Mouse (Mus musculus) intestine, embryonic 14.5 days (tissue): ENCODE results near the gene Izumo3. TPM values are rescaled to one million over a fixed set of nuclear protein-coding genes. Genes with fewer than 3 reads are reported as not detected.
"Not testable (repeated sequence)": the region's sequence is repeated elsewhere in the genome, so short reads cannot be mapped to it uniquely, and the experiment has no call there.

Experiments used
- ATAC-seq: fragments of 200-750 bp; cut with Nextera tagmentation; replicated peaks from 2 replicates; pipeline ENCODE4 v1.8.0; 2017; ENCODE audit warnings: low read depth, moderate number of reproducible peaks, moderate TSS enrichment, moderate library complexity; ENCODE audit not compliant: low FRiP score, low TSS enrichment
- DNase-seq: peaks from one replicate; pipeline ENCODE4 v3.0.0-alpha.2; 2018; ENCODE audit warnings: low spot score
- H3K27ac ChIP-seq: fragments of 300-500 bp; sonication (generic); 2 replicates; pipeline ENCODE4 v1.5.1; 2014; ENCODE audit warnings: low read depth, mild to moderate bottlenecking, control low read depth
- H3K27me3 ChIP-seq: fragments of 300-500 bp; sonication (generic); replicated peaks from 2 replicates; pipeline ENCODE4 v1.6.1; 2014; ENCODE audit warnings: low read length, control low read depth; ENCODE audit not compliant: control insufficient read depth, insufficient read depth
- H3K36me3 ChIP-seq: fragments of 300-500 bp; sonication (generic); 2 replicates; pipeline ENCODE4 v1.6.1; 2014; ENCODE audit warnings: low read length, control low read depth; ENCODE audit not compliant: control insufficient read depth, insufficient read depth
- H3K4me1 ChIP-seq: fragments of 300-500 bp; sonication (generic); replicated peaks from 2 replicates; pipeline ENCODE4 v1.6.1; 2014; ENCODE audit warnings: low read length, control low read depth, mixed read lengths; ENCODE audit not compliant: control insufficient read depth, insufficient read depth
- H3K4me2 ChIP-seq: fragments of 300-500 bp; sonication (generic); 2 replicates; pipeline ENCODE4 v1.6.1; 2014; ENCODE audit warnings: low read length
- H3K4me3 ChIP-seq: fragments of 300-500 bp; sonication (generic); 2 replicates; pipeline ENCODE4 v1.5.1; 2014; ENCODE audit warnings: low read depth, low read length, control low read depth, mixed read lengths
- H3K9ac ChIP-seq: fragments of 300-500 bp; sonication (generic); 2 replicates; pipeline ENCODE4 v1.6.1; 2014; ENCODE audit warnings: mild to moderate bottlenecking, low read length
- H3K9me3 ChIP-seq: fragments of 300-500 bp; sonication (generic); 2 replicates; pipeline ENCODE4 v1.6.1; 2016; ENCODE audit warnings: low read length, control low read depth; ENCODE audit not compliant: control insufficient read depth
- WGBS: fragments of 180-500 bp; shearing (Covaris S2); extraction: QIAGEN DNeasy Blood & Tissue Kit; methylation state at CpG from one replicate; pipeline ENCODE4 v1.1.7; 2014; 5-methylcytosine and 5-hydroxymethylcytosine counted together
- polyA plus RNA-seq: library from polyadenylated mRNA; unstranded; fragments of >200 nt; fragmentation: Nextera tagmentation; extraction: Ambion mirVana; gene quantifications from 2 replicates; pipeline ENCODE4 v1.2.1, GENCODE M21; 2014

Izumo3 gene
- not detected in 2 replicates for polyA plus RNA-seq

DNA sequence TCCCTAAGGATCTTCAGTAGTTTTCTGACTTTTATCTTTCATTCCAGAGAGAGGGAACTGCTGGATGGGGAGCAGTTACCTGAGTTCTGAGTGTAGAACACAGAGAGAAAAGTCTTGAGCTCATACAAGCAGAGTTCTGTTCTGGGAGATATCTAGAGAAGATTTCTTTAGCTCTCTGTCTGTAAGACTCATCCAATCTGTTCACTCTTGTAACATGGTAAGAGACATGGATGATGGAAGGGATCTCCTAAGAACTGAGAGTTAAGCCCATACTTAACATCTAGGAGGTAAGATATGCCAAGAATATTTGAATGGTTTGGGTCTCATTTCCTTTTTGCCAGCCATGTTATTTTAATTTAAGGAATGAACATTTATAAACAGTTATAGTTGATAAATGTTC is at the start of gene Izumo3:
Gene Izumo3, minus strand, starts transcription at position 101 of the 400 bp plus-strand sequence.
- H3K36me3 ChIP-seq: no peaks in the 10 kb centered on the region
- no peak within 1 kb of the TSS for H3K4me3 ChIP-seq
- H3K9ac ChIP-seq: no peak within 1 kb of the TSS
- H3K4me1 ChIP-seq: no peaks in the 10 kb centered on the region
- ATAC-seq (no peak), DNase-seq (no peak)
- no peak within 1 kb of the TSS for H3K27ac ChIP-seq
- H3K27me3 ChIP-seq: no peaks in the 10 kb centered on the region
- no peaks in the 10 kb centered on the region for H3K9me3 ChIP-seq
- no peak within 1 kb of the TSS for H3K4me2 ChIP-seq

- H3K27me3 ChIP-seq, DNase-seq, H3K27ac ChIP-seq, ATAC-seq, H3K36me3 ChIP-seq, H3K9me3 ChIP-seq, H3K4me2 ChIP-seq, H3K4me3 ChIP-seq, H3K4me1 ChIP-seq, H3K9ac ChIP-seq: not testable (repeated sequence)
- whole genome bisulfite sequencing: 70% methylated on average over 1 of the region's 1 CpGs
Observed at GRCm38 (mm10) chr4:92191649-92192048, 44.6 kb upstream of the Izumo3 start, which contains the start of gene Gm12666. Gene Gm12666 (minus strand): TSS chr4:92191749.

DNA sequence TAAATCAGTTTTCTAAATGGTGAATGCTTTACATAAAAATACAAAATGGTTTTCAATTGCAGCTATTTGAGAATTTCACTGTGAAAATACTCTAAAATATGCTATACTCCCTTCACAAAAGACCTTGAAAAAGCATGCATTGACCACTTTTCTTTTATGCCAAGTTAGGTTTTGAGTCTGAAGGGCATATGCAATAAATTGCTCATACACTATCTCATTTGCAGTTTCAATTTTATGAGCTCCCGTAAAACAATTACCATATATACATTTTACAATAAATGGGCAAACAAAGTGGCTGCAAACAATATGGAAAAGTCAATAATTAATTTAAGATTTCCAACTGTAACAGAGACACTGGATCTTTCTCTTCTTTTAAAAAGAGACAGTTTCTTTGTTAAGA is 5.6 kb upstream of the Izumo3 start:
- H3K9me3 ChIP-seq: no peaks in the 10 kb centered on the region
- DNase-seq: no peak
- H3K27ac ChIP-seq: no peak overlapping the region
- no peaks in the 10 kb centered on the region for H3K4me1 ChIP-seq
- no peak overlapping the region for H3K9ac ChIP-seq
- H3K36me3 ChIP-seq: no peaks in the 10 kb centered on the region
- 81% methylated on average over 1 of the region's 1 CpGs for WGBS
- no peak overlapping the region for H3K4me2 ChIP-seq
- H3K4me3 ChIP-seq: no peak overlapping the region
- no peaks in the 10 kb centered on the region for H3K27me3 ChIP-seq
- ATAC-seq: no peak

DNA sequence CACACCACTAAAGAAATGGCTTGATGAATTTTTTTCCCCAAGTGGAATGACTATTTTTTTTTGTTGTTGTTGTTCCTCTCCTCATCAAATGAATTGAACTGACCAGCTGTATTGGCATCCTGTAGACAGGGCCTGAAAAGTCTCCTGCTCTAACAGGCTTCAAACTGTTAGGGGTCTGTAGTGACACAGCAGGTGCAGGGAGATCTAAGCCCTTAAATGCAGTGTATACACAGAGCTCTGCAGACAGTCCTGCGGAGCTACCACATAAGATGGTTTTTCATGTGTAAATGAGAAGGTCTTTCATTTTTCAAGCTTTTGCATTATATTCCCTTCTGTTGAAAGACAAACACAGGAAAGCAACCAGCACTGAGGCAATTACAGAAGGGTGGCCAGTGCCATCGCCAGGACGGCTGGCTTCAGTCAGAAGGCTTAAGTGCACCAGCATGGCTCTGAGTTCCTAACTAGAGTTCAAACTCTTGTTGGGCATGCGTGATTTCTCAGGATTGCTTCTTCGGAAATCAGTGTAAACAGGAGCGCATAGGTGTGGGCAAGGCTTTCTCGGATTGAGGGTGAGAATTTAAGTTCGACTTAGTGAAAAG is 35.5 kb downstream of the Izumo3 start:
- Histone ChIP-seq H3K4me1 (no peaks in the 10 kb centered on the region), H3K27ac (no peak overlapping the region), H3K4me3 (no peak overlapping the region), H3K36me3 (no peaks in the 10 kb centered on the region), H3K4me2 (no peak overlapping the region), H3K9me3 (no peaks in the 10 kb centered on the region), H3K27me3 (no peaks in the 10 kb centered on the region), H3K9ac (no peak overlapping the region)
- 41% methylated on average over 8 of the region's 8 CpGs for WGBS
- DNase-seq (no peak), ATAC-seq (no peak)

GRCm38 (mm10) chr4:92097386-92097785 is 49.6 kb downstream of the Izumo3 start:
- Histone ChIP-seq H3K4me1 (no peaks in the 10 kb centered on the region), H3K36me3 (no peaks in the 10 kb centered on the region), H3K27ac (no peak overlapping the region), H3K9me3 (no peaks in the 10 kb centered on the region), H3K4me2 (no peak overlapping the region), H3K27me3 (no peaks in the 10 kb centered on the region), H3K9ac (no peak overlapping the region), H3K4me3 (no peak overlapping the region)
- ATAC-seq: no peak
- DNase-seq: no peak
- 87% methylated on average over 4 of the region's 4 CpGs for WGBS

DNA sequence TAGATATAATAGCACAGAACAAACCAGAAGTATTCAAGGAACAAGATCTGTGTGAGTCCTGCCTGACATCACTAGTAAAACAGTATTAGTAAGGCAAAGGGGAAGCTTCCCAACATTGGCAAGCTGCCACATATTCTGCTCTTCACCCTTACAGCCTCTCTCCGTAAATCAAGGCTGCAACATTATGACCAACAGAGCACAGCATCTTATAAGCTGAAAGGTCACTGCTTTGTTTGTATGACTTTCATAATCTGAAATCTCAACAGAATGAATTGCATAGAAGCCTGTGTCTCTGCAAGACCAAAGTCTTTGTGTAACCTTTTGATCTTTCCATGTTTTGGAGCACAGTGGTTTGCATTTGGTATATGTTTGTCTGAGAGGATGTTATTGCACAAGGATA is 51.1 kb downstream of the Izumo3 start:
- Histone ChIP-seq H3K27me3 (no peaks in the 10 kb centered on the region), H3K9me3 (no peaks in the 10 kb centered on the region), H3K4me3 (no peak overlapping the region), H3K4me1 (no peaks in the 10 kb centered on the region), H3K36me3 (no peaks in the 10 kb centered on the region), H3K9ac (no peak overlapping the region), H3K4me2 (no peak overlapping the region), H3K27ac (no peak overlapping the region)
- ATAC-seq (no peak), DNase-seq (no peak)
- 57% methylated on average over 1 of the region's 1 CpGs for WGBS

Other genes starting within 250 kb of the Izumo3 start
- gene Gm12666, start 44.5 kb upstream of the Izumo3 start, polyA plus RNA-seq: not detected in 2 replicates